Mouse (Mus musculus) kidney, adult 2 months (tissue): Measurements from ENCODE around the gene Atrip.

Experiments
- CTCF ChIP-seq: fragments of 200-500 bp; conservative IDR thresholded peaks from 2 replicates; pipeline ENCODE4 v1.5.1; 2011; ENCODE audit warnings: low read depth, mild to moderate bottlenecking, control low read depth, low read length, moderate library complexity, mixed read lengths; ENCODE audit not compliant: insufficient read depth, insufficient read length
- POLR2A ChIP-seq: fragments of 200-500 bp; IDR thresholded peaks from one replicate; pipeline ENCODE4 v1.6.1; 2011; ENCODE audit warnings: low read depth, low read length, control low read depth

GRCm38 (mm10) chr9:109040906-109041305 is 33.0 kb downstream of the Atrip start:
- TF ChIP-seq POLR2A (no peak), CTCF (no peak)
